Mouse (Mus musculus) G1E (cell line): ENCODE measurements around the gene Alpl. TPM values are rescaled to one million over a fixed set of nuclear protein-coding genes. Genes with fewer than 3 reads are reported as not detected.

ENCODE experiments used
- ATAC-seq: 2 replicates; pipeline ENCODE4 v1.8.0; 2016; ENCODE audit warnings: mild to moderate bottlenecking; ENCODE audit not compliant: insufficient number of reproducible peaks, poor library complexity, low FRiP score, severe bottlenecking; ENCODE audit errors: extremely low read depth
- DNase-seq: peaks from one replicate; pipeline ENCODE4 v3.0.0; 2012; ENCODE audit warnings: low spot score
- H3K27me3 ChIP-seq: 2 replicates; pipeline ENCODE4 v1.6.1; 2012; ENCODE audit warnings: mild to moderate bottlenecking, low read length, inconsistent platforms; ENCODE audit not compliant: insufficient read depth
- H3K36me3 ChIP-seq: replicated peaks from 2 replicates; pipeline ENCODE3; 2012; ENCODE audit warnings: mild to moderate bottlenecking, inconsistent platforms
- H3K4me1 ChIP-seq: 2 replicates; pipeline ENCODE4 v1.6.1; 2012; ENCODE audit warnings: low read depth, low read length, inconsistent platforms, mixed read lengths; ENCODE audit not compliant: insufficient read depth
- H3K4me3 ChIP-seq: 2 replicates; pipeline ENCODE4 v1.5.1; 2012; ENCODE audit warnings: low read depth, mild to moderate bottlenecking, inconsistent platforms, low read length, moderate library complexity, mixed read lengths
- H3K9me3 ChIP-seq: replicated peaks from 2 replicates; pipeline ENCODE4 v1.6.1; 2012; ENCODE audit warnings: inconsistent platforms
- CTCF ChIP-seq: IDR thresholded peaks from 2 replicates; pipeline ENCODE4 v1.5.1; 2012; ENCODE audit warnings: low read depth, low read length, inconsistent platforms, mixed read lengths
- GATA1 ChIP-seq: IDR thresholded peaks from 2 replicates; pipeline ENCODE4 v1.6.1; 2012; ENCODE audit warnings: borderline replicate concordance, low read length, inconsistent platforms, mixed read lengths
- GATA2 ChIP-seq: IDR thresholded peaks from 2 replicates; pipeline ENCODE4 v1.6.1; 2012; ENCODE audit warnings: low read depth, low read length, inconsistent platforms, borderline replicate concordance
- POLR2AphosphoS5 ChIP-seq: IDR thresholded peaks from 2 replicates; pipeline ENCODE4 v1.6.1; 2012; ENCODE audit warnings: low read depth, low read length, inconsistent platforms; ENCODE audit not compliant: insufficient replicate concordance
- TAL1 ChIP-seq: conservative IDR thresholded peaks from 2 replicates; pipeline ENCODE4 v1.6.1; 2012; ENCODE audit warnings: low read depth, low read length, inconsistent platforms, mixed read lengths
- polyA plus RNA-seq: library from polyadenylated mRNA; stranded (reverse); fragments of >175 nt; gene quantifications from 2 replicates; pipeline ENCODE4 v1.2.3, GENCODE M21; 2012
- total RNA-seq, 2 experiments: library from RNA; stranded (forward) in 1 of 2; stranded (reverse) in 1 of 2; fragments of 200-1000 nt in 1 of 2; fragments of >200 nt in 1 of 2; fragmentation: Nextera tagmentation in 1 of 2; gene quantifications; 2 replicates each; pipeline ENCODE4 v1.2.3; 2014 to 2017

The Alpl gene
- total and polyA plus RNA-seq, 3 experiments = not detected

- DNase-seq (no peak), ATAC-seq (no peak)
- Histone ChIP-seq H3K4me3 (no peak overlapping the region), H3K4me1 (no peaks in the 10 kb centered on the region), H3K27me3 (0 out of 2 replicates have a peak, but pooled peaks cover 3% of the 10 kb centered on the region), H3K9me3 (no peaks in the 10 kb centered on the region), H3K36me3 (no peaks in the 10 kb centered on the region)
- TF ChIP-seq TAL1 (no peak), CTCF (no peak), GATA1 (no peak), GATA2 (no peak), POLR2AphosphoS5 (no peak)
These were observed 74.0 kb downstream of the Alpl start for GRCm38 (mm10) chr4:137722230-137722629.

- H3K27me3 ChIP-seq = 0 out of 2 replicates have a peak, but pooled peaks cover 3% of the 10 kb centered on the region
These were observed 74.6 kb downstream of the Alpl start for GRCm38 (mm10) chr4:137721563-137721962.

GRCm38 (mm10) chr4:137719378-137720077 lies 76.7 kb downstream of the Alpl start:
- TF ChIP-seq GATA2 (no peak), GATA1 (no peak), POLR2AphosphoS5 (no peak), CTCF (no peak), TAL1 (no peak)
- Histone ChIP-seq H3K9me3 (no peaks in the 10 kb centered on the region), H3K27me3 (peaks cover 3% of the 10 kb centered on the region; the same call in 1 of the 2 replicates), H3K36me3 (no peaks in the 10 kb centered on the region), H3K4me1 (no peaks in the 10 kb centered on the region), H3K4me3 (no peak overlapping the region)
- ATAC-seq (no peak), DNase-seq (no peak)

More at GRCm38 (mm10) chr4:137721563-137721962, 74.6 kb downstream of the Alpl start:
- DNase-seq = no peak
- TF ChIP-seq POLR2AphosphoS5 = no peak
- no peak for TF ChIP-seq GATA1
- no peaks in the 10 kb centered on the region for H3K9me3 ChIP-seq
- H3K4me1 ChIP-seq = no peaks in the 10 kb centered on the region
- no peak for ATAC-seq
- H3K36me3 ChIP-seq = no peaks in the 10 kb centered on the region
- H3K4me3 ChIP-seq = no peak overlapping the region

- ATAC-seq = no peak
- H3K4me1 ChIP-seq = no peaks in the 10 kb centered on the region; the same call in 1 of the 2 replicates
- no peak for DNase-seq
- H3K9me3 ChIP-seq = no peaks in the 10 kb centered on the region
- TF ChIP-seq GATA2 = no peak
- no peak for TF ChIP-seq TAL1
- H3K27me3 ChIP-seq = peaks cover 3% of the 10 kb centered on the region; the same call in 1 of the 2 replicates
- H3K36me3 ChIP-seq = no peaks in the 10 kb centered on the region
- no peak overlapping the region for H3K4me3 ChIP-seq
These were observed 78.5 kb downstream of the Alpl start for GRCm38 (mm10) chr4:137717671-137718070.

GRCm38 (mm10) chr4:137717005-137717404 lies 79.2 kb downstream of the Alpl start:
- TF ChIP-seq CTCF (no peak), TAL1 (no peak), GATA2 (no peak), GATA1 (no peak), POLR2AphosphoS5 (no peak)
- Histone ChIP-seq H3K27me3 (peaks cover 3% of the 10 kb centered on the region; the same call in 1 of the 2 replicates), H3K36me3 (no peaks in the 10 kb centered on the region), H3K9me3 (no peaks in the 10 kb centered on the region), H3K4me3 (no peak overlapping the region), H3K4me1 (no peaks in the 10 kb centered on the region; the same call in 1 of the 2 replicates)
- ATAC-seq = no peak
- no peak for DNase-seq

- no peak for ATAC-seq
- H3K36me3 ChIP-seq = no peaks in the 10 kb centered on the region
- DNase-seq = no peak
- no peaks in the 10 kb centered on the region for H3K9me3 ChIP-seq
- peaks cover 3% of the 10 kb centered on the region; the same call in 1 of the 2 replicates for H3K27me3 ChIP-seq
- H3K4me3 ChIP-seq = no peak overlapping the region
- no peak for TF ChIP-seq CTCF
- TF ChIP-seq GATA1 = no peak
- no peak for TF ChIP-seq GATA2
- TF ChIP-seq POLR2AphosphoS5 = no peak
- no peak for TF ChIP-seq TAL1
- H3K4me1 ChIP-seq = no peaks in the 10 kb centered on the region; the same call in 1 of the 2 replicates
These were observed 82.1 kb downstream of the Alpl start for GRCm38 (mm10) chr4:137714020-137714624.

GRCm38 (mm10) chr4:137712963-137713362 lies 83.2 kb downstream of the Alpl start:
- Histone ChIP-seq H3K4me3 (no peak overlapping the region), H3K9me3 (no peaks in the 10 kb centered on the region), H3K36me3 (no peaks in the 10 kb centered on the region), H3K4me1 (no peaks in the 10 kb centered on the region; the same call in 1 of the 2 replicates), H3K27me3 (peaks cover 3% of the 10 kb centered on the region; the same call in 1 of the 2 replicates)
- TF ChIP-seq TAL1 = no peak
- TF ChIP-seq CTCF = no peak
- ATAC-seq (no peak), DNase-seq (no peak)
